Mouse (Mus musculus) adrenal gland (tissue): ENCODE results near the gene Zfp938.

ENCODE experiments used
- intact Hi-C: fragments of 180-260 bp; cut with DNase I; formaldehyde crosslinking; loops from one replicate; pipeline ENCODE4 v1.15.1; 2025
- long read RNA-seq, 2 experiments: library from polyadenylated mRNA; unstranded; transcript quantifications; one replicate each; pipeline ENCODE4 v2.0.0; 2020; ENCODE audit warnings: borderline replicate concordance in 1 of 2; ENCODE audit not compliant: insufficient replicate concordance in 1 of 2

Gene Zfp938
- long read RNA-seq, experiment 1, partial matches to known transcripts = 11 of 15 reads
- long read RNA-seq, experiment 1, other reads (novel, unspliced or antisense) = 1 of 15 reads
- long read RNA-seq, experiment 2, partial matches to known transcripts = 8 of 12 reads
- long read RNA-seq, experiment 2, other reads (novel, unspliced or antisense) = 1 of 12 reads

DNA sequence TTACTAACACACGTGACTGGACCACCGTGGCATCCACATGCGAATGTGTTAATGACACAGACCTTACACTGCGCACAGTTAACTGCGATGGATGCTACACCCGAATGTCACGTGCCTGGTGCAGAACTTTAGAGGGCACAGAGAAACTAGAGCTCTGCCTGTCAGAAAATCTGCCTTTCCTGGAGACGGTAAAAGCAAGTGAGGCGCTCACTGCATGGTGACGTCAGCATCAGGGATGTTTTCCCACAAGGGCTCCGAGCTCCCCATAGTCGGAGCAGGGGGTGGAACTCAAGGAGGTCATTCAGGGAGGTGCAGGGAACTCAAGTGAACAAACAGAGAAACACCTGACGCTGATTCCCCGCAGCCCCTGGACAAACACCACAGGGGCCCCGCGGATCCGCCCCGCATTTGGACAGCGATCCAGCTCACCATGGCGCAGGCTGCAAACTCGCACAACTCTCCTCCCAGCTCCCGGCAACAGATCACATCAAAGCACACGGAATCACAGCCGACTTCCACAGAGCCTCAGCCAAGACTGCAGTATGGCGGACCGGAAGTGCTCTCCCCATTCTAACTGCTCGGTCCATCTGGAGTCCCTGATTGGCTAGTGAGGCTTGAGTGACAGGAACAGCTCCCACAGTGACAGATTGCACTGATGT, at the start of gene Zfp938:
TSS of gene Zfp938 (minus strand) at position 539 of the 659 bp plus-strand sequence.
- intact Hi-C loops = no loop called here

DNA sequence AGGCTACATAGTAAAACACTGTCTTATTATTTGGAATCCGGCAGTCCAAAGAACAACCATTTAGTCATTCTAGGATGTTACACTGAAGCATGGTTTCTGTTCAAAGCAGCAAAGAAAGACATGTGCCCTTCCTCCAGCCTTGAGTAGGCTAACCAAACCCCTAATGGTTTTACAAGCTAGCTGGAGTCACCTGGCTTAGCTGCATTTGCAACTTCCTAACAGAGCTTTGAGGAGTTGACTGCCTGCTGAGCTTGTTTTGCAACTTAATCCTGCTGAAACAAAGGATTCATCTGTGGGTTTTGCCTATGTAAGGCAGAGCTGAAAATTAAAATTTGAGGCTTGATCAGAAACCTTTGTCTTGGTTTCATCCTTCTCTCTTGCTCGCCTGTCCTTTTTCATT, 16.3 kb upstream of the Zfp938 start:
- intact Hi-C loops = no loop called here

DNA sequence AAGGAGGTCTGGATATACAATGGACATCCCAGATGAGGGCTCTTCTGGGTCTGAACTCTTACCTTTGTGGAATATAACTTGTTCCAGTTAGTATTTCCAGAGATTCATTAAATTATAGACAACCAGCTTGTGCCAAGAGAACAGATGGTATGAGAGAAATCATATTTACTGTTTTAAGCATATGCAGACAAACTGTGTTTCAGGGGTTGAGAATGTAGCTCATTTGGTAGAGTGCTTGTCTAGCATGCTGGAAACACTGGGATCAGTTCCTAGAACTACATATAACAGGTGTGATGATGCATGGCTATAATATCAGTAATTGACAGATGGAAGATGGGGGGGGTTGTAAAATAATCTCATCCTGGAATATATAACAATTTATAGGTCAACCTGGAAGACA, 3.9 kb upstream of the Zfp938 start:
- intact Hi-C loops = no loop called here

DNA sequence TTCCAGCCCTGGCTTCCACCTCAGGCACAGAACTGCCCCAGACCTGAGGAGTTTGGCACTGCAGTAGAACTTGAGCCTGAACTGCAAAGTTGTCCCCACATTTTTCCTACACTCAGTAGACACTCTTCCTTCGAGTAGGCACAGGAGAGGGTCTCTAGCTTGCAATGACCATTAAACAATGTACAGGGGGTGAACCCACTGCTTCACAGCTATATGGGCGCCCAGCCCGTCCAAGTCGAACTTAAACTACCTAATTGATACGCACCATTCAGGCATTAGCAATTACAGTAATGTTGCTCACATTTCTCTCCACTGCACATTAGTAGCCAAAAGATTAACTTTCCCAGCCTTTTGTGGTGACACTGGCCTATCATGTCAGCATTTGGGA, 315 bp upstream of the Zfp938 start:
- intact Hi-C loops = no loop called here

DNA sequence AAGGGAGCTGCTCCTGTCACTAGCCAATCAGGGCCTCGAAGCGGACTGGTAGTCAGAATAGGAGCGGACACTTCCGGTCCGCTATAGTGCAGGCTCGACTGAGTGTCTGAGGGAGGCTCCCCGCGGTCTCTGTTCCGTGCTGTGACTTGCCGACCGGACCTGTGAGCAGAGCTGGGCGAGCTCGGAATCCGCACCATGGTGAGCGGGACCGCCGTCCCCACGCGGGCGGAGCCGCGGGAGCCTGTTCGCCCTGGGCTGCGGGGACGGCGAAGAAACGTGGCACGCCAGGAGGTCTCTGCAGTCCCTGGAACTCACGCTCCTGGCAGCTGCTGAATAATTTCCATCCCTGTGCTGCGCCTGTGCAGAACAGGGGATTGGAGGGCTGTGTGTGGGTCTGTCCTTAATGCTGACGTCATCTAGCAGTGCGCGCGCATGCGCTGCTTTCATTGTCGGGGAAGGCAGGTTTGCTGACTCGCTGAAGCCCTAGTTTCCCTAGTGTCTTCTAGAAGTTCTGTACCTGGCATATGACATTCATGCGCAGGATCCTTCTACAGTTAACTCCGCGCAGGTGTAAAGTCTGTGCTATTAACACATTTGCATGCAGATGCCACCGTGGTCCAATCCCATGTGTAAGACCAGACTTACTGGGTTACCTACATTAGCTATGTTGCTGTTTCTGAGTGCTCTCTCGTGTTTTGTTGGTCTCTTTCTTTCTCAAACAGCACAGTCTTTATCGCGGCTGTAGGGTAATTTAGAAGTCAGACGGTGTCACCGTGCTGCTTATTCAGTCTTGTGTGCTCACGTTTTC, 62.6 kb downstream of the Zfp938 start:
- intact Hi-C loops = loop anchor here (5.0 kb wide), 1 partner anchor 51 kb away; the partner anchor contains the start of gene AU041133
